Mouse (Mus musculus): Measurements from ENCODE around the gene Mdm2. TPM values are rescaled to one million over a fixed set of nuclear protein-coding genes. Genes with fewer than 3 reads are reported as not detected.

The Mdm2 gene
- total and polyA plus RNA-seq, 2 experiments from 2014 or later, result 31.3 to 93.0 TPM

- no peak overlapping the region for H3K4me2 ChIP-seq (ENCODE audit: low read depth, low read length)
- H3K9me3 ChIP-seq (replicated peaks; ENCODE audit: control insufficient read depth, low read length), result no peaks in the 10 kb centered on the region
- H3K27ac ChIP-seq (ENCODE audit: low read depth), result no peak overlapping the region
- no peaks in the 10 kb centered on the region for H3K27me3 ChIP-seq (ENCODE audit: control insufficient read depth, insufficient read depth, low read length)
- no peak overlapping the region for H3K4me3 ChIP-seq (ENCODE audit: low read depth, low read length)
- ATAC-seq (ENCODE audit: insufficient read depth, low read depth) (no peak), DNase-seq (ENCODE audit: low spot score) (no peak)
- H3K36me3 ChIP-seq (replicated peaks; ENCODE audit: control insufficient read depth, insufficient read depth, low read length), result peaks cover 82% of the 10 kb centered on the region
- TF ChIP-seq CTCF (IDR thresholded peaks at IDR 0.05; ENCODE audit: low read depth) (no peak), EP300 (IDR thresholded peaks at IDR 0.05; ENCODE audit: low read depth) (no peak)
- WGBS, result 92% methylated on average over 8 of the region's 8 CpGs
- no peaks in the 10 kb centered on the region for H3K4me1 ChIP-seq (ENCODE audit: control insufficient read depth, insufficient read depth)
- no peak overlapping the region for H3K9ac ChIP-seq (replicated peaks; ENCODE audit: low read depth, low read length)
These were observed 43.4 kb upstream of the Mdm2 start for GRCm38 (mm10) chr10:117753711-117754608.

- Histone ChIP-seq H3K4me1 (ENCODE audit: control insufficient read depth, insufficient read depth) (no peaks in the 10 kb centered on the region), H3K27me3 (ENCODE audit: control insufficient read depth, insufficient read depth, low read length) (no peaks in the 10 kb centered on the region), H3K4me2 (ENCODE audit: low read depth, low read length) (no peak overlapping the region), H3K4me3 (ENCODE audit: low read depth, low read length) (no peak overlapping the region), H3K9ac (replicated peaks; ENCODE audit: low read depth, low read length) (no peak overlapping the region), H3K27ac (ENCODE audit: low read depth) (no peak overlapping the region), H3K36me3 (replicated peaks; ENCODE audit: control insufficient read depth, insufficient read depth, low read length) (peaks cover 77% of the 10 kb centered on the region), H3K9me3 (replicated peaks; ENCODE audit: control insufficient read depth, low read length) (no peaks in the 10 kb centered on the region)
- DNase-seq (ENCODE audit: low spot score), result no peak
- ATAC-seq (ENCODE audit: insufficient read depth, low read depth), result no peak
- WGBS, result 88% methylated on average over 5 of the region's 5 CpGs
- TF ChIP-seq EP300 (IDR thresholded peaks at IDR 0.05; ENCODE audit: low read depth), result no peak
- no peak for TF ChIP-seq CTCF (IDR thresholded peaks at IDR 0.05; ENCODE audit: low read depth)
These were observed 42.5 kb upstream of the Mdm2 start for GRCm38 (mm10) chr10:117752851-117753647.

GRCm38 (mm10) chr10:117752304-117752821 lies 41.8 kb upstream of the Mdm2 start:
- no peak overlapping the region for H3K4me3 ChIP-seq (ENCODE audit: low read depth, low read length)
- H3K9me3 ChIP-seq (replicated peaks; ENCODE audit: control insufficient read depth, low read length), result no peaks in the 10 kb centered on the region
- no peak overlapping the region for H3K27ac ChIP-seq (ENCODE audit: low read depth)
- H3K4me2 ChIP-seq (ENCODE audit: low read depth, low read length), result no peak overlapping the region
- no peak for ATAC-seq (ENCODE audit: insufficient read depth, low read depth)
- H3K27me3 ChIP-seq (ENCODE audit: control insufficient read depth, insufficient read depth, low read length), result no peaks in the 10 kb centered on the region
- 94% methylated on average over 7 of the region's 7 CpGs for WGBS
- no peaks in the 10 kb centered on the region for H3K4me1 ChIP-seq (ENCODE audit: control insufficient read depth, insufficient read depth)
- H3K9ac ChIP-seq (replicated peaks; ENCODE audit: low read depth, low read length), result no peak overlapping the region
- no peak for DNase-seq (ENCODE audit: low spot score)
- H3K36me3 ChIP-seq (replicated peaks; ENCODE audit: control insufficient read depth, insufficient read depth, low read length), result peaks cover 70% of the 10 kb centered on the region
- no peak for TF ChIP-seq EP300 (IDR thresholded peaks at IDR 0.05; ENCODE audit: low read depth)
- TF ChIP-seq CTCF (IDR thresholded peaks at IDR 0.05; ENCODE audit: low read depth), result no peak

- TF ChIP-seq EP300 (IDR thresholded peaks at IDR 0.05; ENCODE audit: low read depth) (no peak), CTCF (IDR thresholded peaks at IDR 0.05; ENCODE audit: low read depth) (no peak)
- H3K4me1 ChIP-seq (ENCODE audit: control insufficient read depth, insufficient read depth), result no peaks in the 10 kb centered on the region
- WGBS, result 96% methylated on average over 6 of the region's 6 CpGs
- no peak for ATAC-seq (ENCODE audit: insufficient read depth, low read depth)
- H3K27ac ChIP-seq (ENCODE audit: low read depth), result no peak overlapping the region
- no peak overlapping the region for H3K4me3 ChIP-seq (ENCODE audit: low read depth, low read length)
- no peak for DNase-seq (ENCODE audit: low spot score)
- H3K9ac ChIP-seq (replicated peaks; ENCODE audit: low read depth, low read length), result no peak overlapping the region
- no peaks in the 10 kb centered on the region for H3K9me3 ChIP-seq (replicated peaks; ENCODE audit: control insufficient read depth, low read length)
- no peak overlapping the region for H3K4me2 ChIP-seq (ENCODE audit: low read depth, low read length)
- no peaks in the 10 kb centered on the region for H3K27me3 ChIP-seq (ENCODE audit: control insufficient read depth, insufficient read depth, low read length)
- peaks cover 64% of the 10 kb centered on the region for H3K36me3 ChIP-seq (replicated peaks; ENCODE audit: control insufficient read depth, insufficient read depth, low read length)
These were observed 41.2 kb upstream of the Mdm2 start for GRCm38 (mm10) chr10:117751744-117752143.

GRCm38 (mm10) chr10:117751282-117751610 lies 40.7 kb upstream of the Mdm2 start:
- Histone ChIP-seq H3K36me3 (replicated peaks; ENCODE audit: control insufficient read depth, insufficient read depth, low read length) (peaks cover 59% of the 10 kb centered on the region), H3K27me3 (ENCODE audit: control insufficient read depth, insufficient read depth, low read length) (no peaks in the 10 kb centered on the region), H3K9ac (replicated peaks; ENCODE audit: low read depth, low read length) (no peak overlapping the region), H3K27ac (ENCODE audit: low read depth) (no peak overlapping the region), H3K4me2 (ENCODE audit: low read depth, low read length) (no peak overlapping the region), H3K4me1 (ENCODE audit: control insufficient read depth, insufficient read depth) (no peaks in the 10 kb centered on the region), H3K4me3 (ENCODE audit: low read depth, low read length) (no peak overlapping the region), H3K9me3 (replicated peaks; ENCODE audit: control insufficient read depth, low read length) (no peaks in the 10 kb centered on the region)
- TF ChIP-seq EP300 (IDR thresholded peaks at IDR 0.05; ENCODE audit: low read depth) (no peak), CTCF (IDR thresholded peaks at IDR 0.05; ENCODE audit: low read depth) (no peak)
- DNase-seq (ENCODE audit: low spot score) (no peak), ATAC-seq (ENCODE audit: insufficient read depth, low read depth) (no peak)
- 94% methylated on average over 14 of the region's 14 CpGs for WGBS
